Mouse (Mus musculus) kidney, adult 2 months (tissue): ENCODE data around the gene Kcnip4. TPM values are rescaled to one million over a fixed set of nuclear protein-coding genes. Genes with fewer than 3 reads are reported as not detected.

ENCODE experiments used
- DNase-seq: peaks from one replicate; pipeline ENCODE4 v3.0.0; 2021
- H3K27ac ChIP-seq: fragments of 200-500 bp; 2 replicates; pipeline ENCODE4 v1.5.1; 2012; ENCODE audit warnings: low read depth, low read length, control low read depth, inconsistent platforms; ENCODE audit not compliant: insufficient read depth
- H3K27me3 ChIP-seq: fragments of 200-500 bp; replicated peaks from 2 replicates; pipeline ENCODE4 v1.6.1; 2012; ENCODE audit warnings: mild to moderate bottlenecking, moderate library complexity, low read length, inconsistent platforms; ENCODE audit not compliant: control insufficient read depth, insufficient read depth
- H3K36me3 ChIP-seq: fragments of 200-500 bp; 2 replicates; pipeline ENCODE4 v1.6.1; 2012; ENCODE audit warnings: mild to moderate bottlenecking, moderate library complexity, low read length, inconsistent platforms; ENCODE audit not compliant: control insufficient read depth, insufficient read depth
- H3K4me1 ChIP-seq: fragments of 200-500 bp; 2 replicates; pipeline ENCODE4 v1.6.1; 2011; ENCODE audit warnings: low read length; ENCODE audit not compliant: control insufficient read depth, insufficient read depth
- H3K4me3 ChIP-seq: fragments of 200-500 bp; 2 replicates; pipeline ENCODE4 v1.5.1; 2011; ENCODE audit warnings: mild to moderate bottlenecking, low read depth, low read length, control low read depth; ENCODE audit not compliant: insufficient read depth
- CTCF ChIP-seq: fragments of 200-500 bp; conservative IDR thresholded peaks from 2 replicates; pipeline ENCODE4 v1.5.1; 2011; ENCODE audit warnings: low read depth, mild to moderate bottlenecking, control low read depth, low read length, moderate library complexity, mixed read lengths; ENCODE audit not compliant: insufficient read depth, insufficient read length
- POLR2A ChIP-seq: fragments of 200-500 bp; IDR thresholded peaks from one replicate; pipeline ENCODE4 v1.6.1; 2011; ENCODE audit warnings: low read depth, low read length, control low read depth
- WGBS: fragments of 180-500 bp; shearing (Covaris S2); methylation state at CpG from one replicate; pipeline ENCODE4 v1.1.7; 2018; 5-methylcytosine and 5-hydroxymethylcytosine counted together
- polyA plus RNA-seq: library from polyadenylated mRNA; depleted of rRNA; stranded (reverse); fragments of >200 nt; gene quantifications from 2 replicates; pipeline ENCODE4 v1.2.3, GENCODE M21; 2012

Kcnip4 gene
- polyA plus RNA-seq, 1 experiment: 0.13 TPM

DNA sequence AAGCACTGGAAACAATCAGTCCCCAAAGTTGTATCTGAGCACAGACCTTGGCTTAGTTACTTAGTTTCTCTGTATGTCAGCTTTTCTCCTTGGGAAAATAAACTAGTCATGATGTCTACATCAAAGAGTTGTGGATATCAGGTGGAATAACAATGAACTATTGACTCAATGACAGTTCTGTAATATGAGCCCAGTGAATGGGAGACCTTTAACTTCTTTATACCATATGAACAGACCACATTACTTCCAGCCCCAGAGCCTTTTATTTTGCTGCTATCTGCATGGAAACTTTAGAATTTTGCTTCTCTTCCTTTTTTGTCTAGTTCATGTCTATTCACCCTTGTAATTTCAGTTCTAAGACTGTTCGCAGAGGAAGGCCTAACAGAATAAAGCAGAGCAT is 1011.4 kb downstream of the Kcnip4 start:
- no peaks in the 10 kb centered on the region for H3K4me1 ChIP-seq
- no peak for DNase-seq
- no peak overlapping the region for H3K4me3 ChIP-seq
- TF ChIP-seq POLR2A: no peak
- TF ChIP-seq CTCF: no peak
- 56% methylated on average over 1 of the region's 1 CpGs for WGBS
- no peaks in the 10 kb centered on the region for H3K36me3 ChIP-seq
- H3K27ac ChIP-seq: no peak overlapping the region
- H3K27me3 ChIP-seq: no peaks in the 10 kb centered on the region

DNA sequence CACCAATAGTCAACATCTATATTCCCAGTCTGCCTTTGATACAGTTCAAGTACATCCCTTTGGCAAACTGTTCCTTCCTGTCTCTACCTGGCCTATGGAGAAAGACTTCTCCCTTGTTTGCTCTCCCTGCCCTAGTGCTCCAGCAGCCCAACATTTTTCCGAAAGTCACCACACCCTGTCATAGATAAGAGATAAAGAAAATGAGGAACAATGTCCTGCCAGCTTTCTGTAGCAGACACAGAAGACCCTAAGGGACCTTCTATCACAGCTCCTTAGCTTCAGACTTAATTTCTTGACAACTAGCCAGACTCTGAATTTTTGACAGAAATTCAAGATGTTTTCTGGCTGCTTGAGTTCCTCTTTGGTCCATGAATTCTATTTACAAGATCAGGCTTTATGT is 1013.4 kb downstream of the Kcnip4 start:
- Histone ChIP-seq H3K27ac (no peak overlapping the region), H3K36me3 (no peaks in the 10 kb centered on the region), H3K4me1 (no peaks in the 10 kb centered on the region), H3K4me3 (no peak overlapping the region), H3K27me3 (no peaks in the 10 kb centered on the region)
- no peak for DNase-seq
- 72% methylated on average over 1 of the region's 1 CpGs for WGBS
- TF ChIP-seq POLR2A: no peak
- TF ChIP-seq CTCF: no peak

GRCm38 (mm10) chr5:48510241-48510640 is 1014.5 kb downstream of the Kcnip4 start:
- Histone ChIP-seq H3K36me3 (no peaks in the 10 kb centered on the region), H3K4me1 (no peaks in the 10 kb centered on the region), H3K4me3 (no peak overlapping the region), H3K27me3 (no peaks in the 10 kb centered on the region), H3K27ac (no peak overlapping the region)
- no peak for DNase-seq
- WGBS: 82% methylated on average over 12 of the region's 12 CpGs
- TF ChIP-seq POLR2A (no peak), CTCF (no peak)

GRCm38 (mm10) chr5:48509194-48509930 is 1015.3 kb downstream of the Kcnip4 start:
- 70% methylated on average over 18 of the region's 18 CpGs for WGBS
- no peak overlapping the region for H3K4me3 ChIP-seq
- no peak for TF ChIP-seq POLR2A
- no peaks in the 10 kb centered on the region for H3K27me3 ChIP-seq
- H3K4me1 ChIP-seq: no peaks in the 10 kb centered on the region
- H3K27ac ChIP-seq: no peak overlapping the region
- H3K36me3 ChIP-seq: no peaks in the 10 kb centered on the region
- DNase-seq: no peak

DNA sequence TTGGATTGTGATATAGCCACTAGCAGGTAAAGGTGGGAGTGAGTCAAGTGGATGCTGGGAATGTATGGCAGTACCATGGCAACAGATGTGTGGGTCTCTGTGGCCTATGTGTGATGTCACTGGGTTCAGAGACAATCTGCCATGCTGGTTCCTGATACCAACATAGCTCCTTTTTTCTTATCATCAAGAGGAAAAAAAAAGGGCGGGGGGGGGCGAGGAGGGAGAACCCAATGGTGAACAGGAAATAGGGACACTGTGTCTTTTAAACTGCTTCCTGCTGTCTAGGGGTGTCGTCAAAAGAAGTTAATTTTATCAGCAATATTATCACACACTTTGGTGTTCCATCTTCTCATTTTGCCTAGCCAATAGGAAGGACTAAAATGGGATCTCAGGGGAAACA is 1021.6 kb downstream of the Kcnip4 start:
- no peak overlapping the region for H3K27ac ChIP-seq
- 76% methylated on average over 3 of the region's 3 CpGs for WGBS
- no peaks in the 10 kb centered on the region for H3K4me1 ChIP-seq
- no peak for DNase-seq
- no peaks in the 10 kb centered on the region for H3K36me3 ChIP-seq
- no peak for TF ChIP-seq POLR2A
- no peak for TF ChIP-seq CTCF
- no peak overlapping the region for H3K4me3 ChIP-seq
- H3K27me3 ChIP-seq: no peaks in the 10 kb centered on the region

DNA sequence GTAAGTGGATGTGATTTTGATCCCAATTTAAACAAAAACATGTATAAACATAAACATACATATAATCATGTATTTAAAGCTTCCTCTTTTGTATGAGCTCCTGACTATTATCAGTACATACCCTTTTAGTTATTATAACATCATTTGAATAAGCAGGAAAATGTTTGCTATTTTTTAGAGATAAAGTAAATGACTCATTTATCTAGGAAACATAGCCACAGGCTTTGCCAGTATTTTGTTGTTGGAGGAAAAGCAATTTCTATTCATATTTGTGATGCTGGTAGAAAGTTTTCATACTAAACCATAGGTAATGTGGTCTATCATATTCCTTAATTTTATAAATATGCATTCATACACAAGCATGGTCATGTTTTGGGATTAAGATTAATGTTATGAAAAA is 1022.3 kb downstream of the Kcnip4 start:
- Histone ChIP-seq H3K36me3 (no peaks in the 10 kb centered on the region), H3K4me3 (no peak overlapping the region), H3K27me3 (no peaks in the 10 kb centered on the region), H3K4me1 (no peaks in the 10 kb centered on the region), H3K27ac (no peak overlapping the region)
- DNase-seq: no peak
- TF ChIP-seq CTCF (no peak), POLR2A (no peak)

- Histone ChIP-seq H3K27ac (no peak overlapping the region), H3K4me3 (no peak overlapping the region), H3K27me3 (no peaks in the 10 kb centered on the region), H3K36me3 (no peaks in the 10 kb centered on the region), H3K4me1 (no peaks in the 10 kb centered on the region)
- WGBS: 54% methylated on average over 5 of the region's 5 CpGs
- DNase-seq: peak; percentile 5
- TF ChIP-seq CTCF (no peak), POLR2A (no peak)
Measured at GRCm38 (mm10) chr5:48500204-48500603, 1024.5 kb downstream of the Kcnip4 start.
